Mouse (Mus musculus): Measurements from ENCODE around the gene Smarcd2. TPM values are rescaled to one million over a fixed set of nuclear protein-coding genes. Genes with fewer than 3 reads are reported as not detected.
A peak's percentile ranks its signal among the peaks of the same experiment; 100 is the strongest.

Smarcd2 gene
- polyA plus RNA-seq, 1 experiment, result 78.1 TPM

DNA sequence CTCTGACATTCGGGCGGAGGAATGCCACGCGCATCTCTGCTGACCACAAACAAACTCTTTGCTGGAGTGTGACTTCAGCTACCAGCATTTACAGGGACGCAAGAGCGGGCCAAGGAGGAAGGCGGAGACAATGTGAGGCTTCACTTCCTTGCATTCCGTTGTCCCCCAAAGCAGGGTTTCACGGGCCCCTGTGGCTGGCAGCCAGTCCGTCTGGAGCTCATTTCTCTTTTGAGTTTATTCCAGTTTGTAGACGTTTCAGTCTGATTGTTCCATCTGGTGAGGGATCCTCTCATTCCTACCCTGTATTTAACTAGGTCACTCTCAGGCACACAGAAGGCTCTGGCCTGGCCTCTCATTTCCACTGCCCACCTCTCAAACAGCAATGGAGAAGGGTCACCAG is 14.2 kb upstream of the Smarcd2 start:
- Histone ChIP-seq H3K4me1 (ENCODE audit: control insufficient read depth, insufficient read depth, low read length) (no peaks in the 10 kb centered on the region), H3K27me3 (ENCODE audit: control insufficient read depth, insufficient read depth, low read length, poor library complexity, severe bottlenecking) (no peaks in the 10 kb centered on the region), H3K9me3 (replicated peaks; ENCODE audit: control insufficient read depth, insufficient read depth, low read length, poor library complexity, severe bottlenecking) (0 out of 2 replicates have a peak, but pooled peaks cover 1% of the 10 kb centered on the region), H3K4me3 (ENCODE audit: low read depth, low read length) (no peak overlapping the region), H3K27ac (ENCODE audit: insufficient read depth, low read length) (no peak overlapping the region), H3K36me3 (ENCODE audit: control insufficient read depth, insufficient read depth, low read length, poor library complexity, severe bottlenecking) (no peaks in the 10 kb centered on the region), H3K9ac (ENCODE audit: low read depth, poor library complexity, severe bottlenecking) (no peak overlapping the region)
- no peak for TF ChIP-seq CTCF (IDR thresholded peaks at IDR 0.05; ENCODE audit: low read depth, low read length)
- no peak for TF ChIP-seq EP300 (IDR thresholded peaks at IDR 0.05; ENCODE audit: insufficient read depth, low read depth, low read length)
- TF ChIP-seq POLR2A (IDR thresholded peaks at IDR 0.05; ENCODE audit: insufficient read depth, low read length), result no peak

DNA sequence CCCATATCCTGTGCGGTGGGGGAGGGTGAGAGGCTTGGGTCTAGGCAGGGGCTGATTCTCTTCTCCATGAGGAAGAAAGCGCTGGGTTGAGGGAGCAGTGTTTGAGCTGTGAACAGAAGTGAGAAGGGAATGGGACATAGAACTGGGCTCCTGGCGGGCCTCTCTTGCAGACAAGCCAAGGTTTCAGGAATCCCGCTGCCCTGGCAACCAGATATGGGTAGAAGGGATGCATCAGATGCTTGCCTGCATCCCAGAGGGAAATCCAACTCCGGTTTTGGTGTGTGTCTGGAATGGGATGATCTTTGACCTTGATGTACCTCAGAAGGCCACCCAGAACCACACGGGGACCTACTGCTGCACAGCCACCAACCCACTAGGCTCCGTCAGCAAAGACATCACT is 13.4 kb upstream of the Smarcd2 start:
- Histone ChIP-seq H3K36me3 (ENCODE audit: control insufficient read depth, insufficient read depth, low read length, poor library complexity, severe bottlenecking) (no peaks in the 10 kb centered on the region), H3K4me3 (ENCODE audit: low read depth, low read length) (no peak overlapping the region), H3K9me3 (replicated peaks; ENCODE audit: control insufficient read depth, insufficient read depth, low read length, poor library complexity, severe bottlenecking) (no peaks in the 10 kb centered on the region), H3K27me3 (ENCODE audit: control insufficient read depth, insufficient read depth, low read length, poor library complexity, severe bottlenecking) (no peaks in the 10 kb centered on the region), H3K9ac (ENCODE audit: low read depth, poor library complexity, severe bottlenecking) (no peak overlapping the region), H3K27ac (ENCODE audit: insufficient read depth, low read length) (no peak overlapping the region), H3K4me1 (ENCODE audit: control insufficient read depth, insufficient read depth, low read length) (no peaks in the 10 kb centered on the region)
- TF ChIP-seq CTCF (IDR thresholded peaks at IDR 0.05; ENCODE audit: low read depth, low read length) (no peak), POLR2A (IDR thresholded peaks at IDR 0.05; ENCODE audit: insufficient read depth, low read length) (no peak), EP300 (IDR thresholded peaks at IDR 0.05; ENCODE audit: insufficient read depth, low read depth, low read length) (no peak)

GRCm38 (mm10) chr11:106284126-106284525 is 11.4 kb upstream of the Smarcd2 start:
- H3K36me3 ChIP-seq (ENCODE audit: control insufficient read depth, insufficient read depth, low read length, poor library complexity, severe bottlenecking), result no peaks in the 10 kb centered on the region
- no peaks in the 10 kb centered on the region for H3K9me3 ChIP-seq (replicated peaks; ENCODE audit: control insufficient read depth, insufficient read depth, low read length, poor library complexity, severe bottlenecking)
- no peak for TF ChIP-seq CTCF (IDR thresholded peaks at IDR 0.05; ENCODE audit: low read depth, low read length)
- TF ChIP-seq EP300 (IDR thresholded peaks at IDR 0.05; ENCODE audit: insufficient read depth, low read depth, low read length), result no peak
- no peak for TF ChIP-seq POLR2A (IDR thresholded peaks at IDR 0.05; ENCODE audit: insufficient read depth, low read length)
- H3K27ac ChIP-seq (ENCODE audit: insufficient read depth, low read length), result no peak overlapping the region
- H3K4me1 ChIP-seq (ENCODE audit: control insufficient read depth, insufficient read depth, low read length), result no peaks in the 10 kb centered on the region
- H3K9ac ChIP-seq (ENCODE audit: low read depth, poor library complexity, severe bottlenecking), result no peak overlapping the region
- no peaks in the 10 kb centered on the region for H3K27me3 ChIP-seq (ENCODE audit: control insufficient read depth, insufficient read depth, low read length, poor library complexity, severe bottlenecking)
- no peak overlapping the region for H3K4me3 ChIP-seq (ENCODE audit: low read depth, low read length)

DNA sequence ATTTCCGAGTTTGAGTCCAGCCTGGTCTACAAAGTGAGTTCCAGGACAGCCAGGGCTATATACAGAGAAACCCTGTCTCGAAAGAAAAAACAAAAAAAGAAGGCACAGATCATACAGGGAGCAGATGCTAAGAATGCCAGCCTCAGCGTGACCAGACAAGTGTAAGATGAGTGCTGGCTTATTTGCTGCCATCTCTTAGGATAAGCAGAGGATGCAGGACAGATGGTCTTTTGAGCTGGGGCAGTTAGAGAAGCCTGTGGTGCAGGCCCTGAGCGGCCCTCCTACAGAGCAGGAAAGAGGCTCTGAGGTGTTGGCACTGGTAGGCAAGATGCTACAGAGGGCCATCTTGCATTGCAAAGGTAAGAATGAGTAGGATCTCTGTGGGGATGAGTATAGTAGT is 10.6 kb upstream of the Smarcd2 start:
- Histone ChIP-seq H3K4me1 (ENCODE audit: control insufficient read depth, insufficient read depth, low read length) (no peaks in the 10 kb centered on the region), H3K9me3 (replicated peaks; ENCODE audit: control insufficient read depth, insufficient read depth, low read length, poor library complexity, severe bottlenecking) (no peaks in the 10 kb centered on the region), H3K4me3 (ENCODE audit: low read depth, low read length) (no peak overlapping the region), H3K9ac (ENCODE audit: low read depth, poor library complexity, severe bottlenecking) (no peak overlapping the region), H3K27me3 (ENCODE audit: control insufficient read depth, insufficient read depth, low read length, poor library complexity, severe bottlenecking) (no peaks in the 10 kb centered on the region), H3K27ac (ENCODE audit: insufficient read depth, low read length) (no peak overlapping the region), H3K36me3 (ENCODE audit: control insufficient read depth, insufficient read depth, low read length, poor library complexity, severe bottlenecking) (no peaks in the 10 kb centered on the region)
- TF ChIP-seq CTCF (IDR thresholded peaks at IDR 0.05; ENCODE audit: low read depth, low read length) (no peak), EP300 (IDR thresholded peaks at IDR 0.05; ENCODE audit: insufficient read depth, low read depth, low read length) (no peak), POLR2A (IDR thresholded peaks at IDR 0.05; ENCODE audit: insufficient read depth, low read length) (no peak)

DNA sequence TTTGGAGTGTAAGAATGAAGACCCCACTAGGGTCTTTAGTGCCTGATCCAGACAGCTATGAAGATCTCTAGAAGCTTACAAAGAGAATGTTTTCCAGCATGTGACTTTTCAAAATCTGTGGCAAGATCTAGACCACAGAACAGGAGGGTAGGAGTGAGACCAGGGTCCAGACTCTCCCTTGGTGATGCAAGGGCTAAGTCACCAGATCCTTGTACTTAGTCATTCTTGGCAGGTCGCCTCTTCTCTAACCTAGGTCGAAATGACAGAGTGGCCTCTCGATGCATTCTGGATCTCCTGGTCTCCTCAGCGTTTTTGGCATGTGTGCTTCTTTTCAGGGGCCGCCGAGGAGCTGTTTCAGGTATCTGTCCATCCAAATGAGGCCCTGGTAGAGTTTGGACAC is 9.7 kb upstream of the Smarcd2 start:
- Histone ChIP-seq H3K36me3 (ENCODE audit: control insufficient read depth, insufficient read depth, low read length, poor library complexity, severe bottlenecking) (no peaks in the 10 kb centered on the region), H3K27me3 (ENCODE audit: control insufficient read depth, insufficient read depth, low read length, poor library complexity, severe bottlenecking) (no peaks in the 10 kb centered on the region), H3K4me3 (ENCODE audit: low read depth, low read length) (no peak overlapping the region), H3K4me1 (ENCODE audit: control insufficient read depth, insufficient read depth, low read length) (no peaks in the 10 kb centered on the region), H3K9ac (ENCODE audit: low read depth, poor library complexity, severe bottlenecking) (no peak overlapping the region), H3K9me3 (replicated peaks; ENCODE audit: control insufficient read depth, insufficient read depth, low read length, poor library complexity, severe bottlenecking) (no peaks in the 10 kb centered on the region), H3K27ac (ENCODE audit: insufficient read depth, low read length) (no peak overlapping the region)
- TF ChIP-seq EP300 (IDR thresholded peaks at IDR 0.05; ENCODE audit: insufficient read depth, low read depth, low read length) (no peak), POLR2A (IDR thresholded peaks at IDR 0.05; ENCODE audit: insufficient read depth, low read length) (no peak), CTCF (IDR thresholded peaks at IDR 0.05; ENCODE audit: low read depth, low read length) (no peak)

DNA sequence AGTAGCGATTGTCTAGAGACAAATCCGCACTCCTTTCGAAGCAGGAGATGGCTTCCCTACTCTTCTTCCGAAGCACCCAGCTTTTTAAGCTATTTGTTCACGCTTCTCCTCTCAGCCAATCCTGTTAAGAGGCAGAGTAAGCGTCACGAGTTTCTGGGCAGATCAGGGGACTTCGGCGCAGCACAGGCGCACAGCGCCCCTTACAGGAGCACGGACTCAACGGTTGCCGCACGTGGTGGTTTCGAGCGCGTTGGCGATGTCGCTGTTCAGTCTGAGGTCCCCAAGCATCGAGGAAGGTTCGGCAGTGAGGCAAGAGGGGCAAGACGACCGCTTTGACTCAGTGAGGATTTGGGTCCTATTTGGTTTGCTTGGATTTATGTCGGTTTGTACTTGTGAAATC is 3.7 kb upstream of the Smarcd2 start, which contains the start of gene Tcam1:
Gene Tcam1, plus strand, starts transcription at position 219 of the 400 bp plus-strand sequence.
- H3K4me3 ChIP-seq (ENCODE audit: low read depth, low read length), result no peak within 1 kb of the TSS
- TF ChIP-seq POLR2A (IDR thresholded peaks at IDR 0.05; ENCODE audit: insufficient read depth, low read length), result no peak
- peak; percentile 81 for TF ChIP-seq CTCF (IDR thresholded peaks at IDR 0.05; ENCODE audit: low read depth, low read length)
- peak; percentile 52; the same call in 1 of the 2 replicates for TF ChIP-seq EP300 (IDR thresholded peaks at IDR 0.05; ENCODE audit: insufficient read depth, low read depth, low read length)
- H3K4me1 ChIP-seq (ENCODE audit: control insufficient read depth, insufficient read depth, low read length), result peaks cover 8% of the 10 kb centered on the region
- H3K27me3 ChIP-seq (ENCODE audit: control insufficient read depth, insufficient read depth, low read length, poor library complexity, severe bottlenecking), result no peaks in the 10 kb centered on the region
- no peak within 1 kb of the TSS for H3K27ac ChIP-seq (ENCODE audit: insufficient read depth, low read length)
- H3K36me3 ChIP-seq (ENCODE audit: control insufficient read depth, insufficient read depth, low read length, poor library complexity, severe bottlenecking), result no peaks in the 10 kb centered on the region
- H3K9me3 ChIP-seq (replicated peaks; ENCODE audit: control insufficient read depth, insufficient read depth, low read length, poor library complexity, severe bottlenecking), result no peaks in the 10 kb centered on the region
- no peak within 1 kb of the TSS for H3K9ac ChIP-seq (ENCODE audit: low read depth, poor library complexity, severe bottlenecking)

Data from ES-Bruce4 (cell line).